Mouse (Mus musculus) stomach, embryonic 16.5 days (tissue): ENCODE data around the gene 1700016K19Rik. TPM values are rescaled to one million over a fixed set of nuclear protein-coding genes. Genes with fewer than 3 reads are reported as not detected.
A peak's percentile ranks its signal among the peaks of the same experiment; 100 is the strongest.
"Not testable (repeated sequence)": the region's sequence is repeated elsewhere in the genome, so short reads cannot be mapped to it uniquely, and the experiment has no call there.

Source experiments
- ATAC-seq: fragments of 200-750 bp; cut with Nextera tagmentation; 2 replicates; pipeline ENCODE4 v1.8.0; 2017; ENCODE audit warnings: moderate number of reproducible peaks, moderate TSS enrichment; ENCODE audit not compliant: insufficient read depth, low FRiP score
- H3K27ac ChIP-seq: fragments of 300-500 bp; sonication (generic); 2 replicates; pipeline ENCODE4 v1.5.1; 2014; ENCODE audit warnings: low read length
- H3K27me3 ChIP-seq: fragments of 300-500 bp; sonication (generic); 2 replicates; pipeline ENCODE4 v1.6.1; 2014; ENCODE audit warnings: low read length, control low read depth, mixed read lengths; ENCODE audit not compliant: control insufficient read depth, insufficient read depth
- H3K36me3 ChIP-seq: fragments of 300-500 bp; sonication (generic); 2 replicates; pipeline ENCODE4 v1.6.1; 2014; ENCODE audit warnings: low read length; ENCODE audit not compliant: control insufficient read depth, insufficient read depth
- H3K4me1 ChIP-seq: fragments of 300-500 bp; sonication (generic); 2 replicates; pipeline ENCODE4 v1.6.1; 2014; ENCODE audit warnings: low read length, control low read depth, mixed read lengths; ENCODE audit not compliant: control insufficient read depth, insufficient read depth
- H3K4me2 ChIP-seq: fragments of 300-500 bp; sonication (generic); 2 replicates; pipeline ENCODE4 v1.6.1; 2014; ENCODE audit warnings: low read depth, low read length, mixed read lengths
- H3K4me3 ChIP-seq: fragments of 300-500 bp; sonication (generic); replicated peaks from 2 replicates; pipeline ENCODE4 v1.5.1; 2014; ENCODE audit warnings: mild to moderate bottlenecking, low read length
- H3K9ac ChIP-seq: fragments of 300-500 bp; sonication (generic); 2 replicates; pipeline ENCODE4 v1.6.1; 2014; ENCODE audit warnings: low read length
- H3K9me3 ChIP-seq: fragments of 300-500 bp; sonication (generic); replicated peaks from 2 replicates; pipeline ENCODE4 v1.6.1; 2016; ENCODE audit warnings: low read length, control low read depth; ENCODE audit not compliant: control insufficient read depth
- WGBS: fragments of 180-500 bp; shearing (Covaris S2); extraction: QIAGEN DNeasy Blood & Tissue Kit; methylation state at CpG from one replicate; pipeline ENCODE4 v1.1.7; 2014; 5-methylcytosine and 5-hydroxymethylcytosine counted together
- polyA plus RNA-seq: library from polyadenylated mRNA; unstranded; fragments of >200 nt; fragmentation: Nextera tagmentation; extraction: Ambion mirVana; gene quantifications from 2 replicates; pipeline ENCODE4 v1.2.1, GENCODE M21; 2015

The 1700016K19Rik gene
- polyA plus RNA-seq, 1 experiment from 2014 or later = 2.9 TPM

GRCm38 (mm10) chr11:76000701-76001100 lies 989 bp downstream of the 1700016K19Rik start:
- no peaks in the 10 kb centered on the region for H3K36me3 ChIP-seq
- H3K4me3 ChIP-seq = no peak overlapping the region
- H3K9me3 ChIP-seq = no peaks in the 10 kb centered on the region
- 79% methylated on average over 5 of the region's 5 CpGs for WGBS
- 0 out of 2 replicates have a peak, but pooled peaks have one; percentile 42 for ATAC-seq
- no peak overlapping the region; the same call in 1 of the 2 replicates for H3K27ac ChIP-seq
- no peaks in the 10 kb centered on the region for H3K27me3 ChIP-seq
- H3K9ac ChIP-seq = no peak overlapping the region
- no peak overlapping the region for H3K4me2 ChIP-seq
- no peaks in the 10 kb centered on the region for H3K4me1 ChIP-seq

GRCm38 (mm10) chr11:76001237-76001878 lies 1.6 kb downstream of the 1700016K19Rik start:
- Histone ChIP-seq H3K4me1 (no peaks in the 10 kb centered on the region), H3K9ac (no peak overlapping the region), H3K36me3 (no peaks in the 10 kb centered on the region), H3K27me3 (no peaks in the 10 kb centered on the region), H3K4me3 (no peak overlapping the region), H3K9me3 (no peaks in the 10 kb centered on the region), H3K4me2 (no peak overlapping the region), H3K27ac (peak overlapping the region; percentile 62; the same call in 1 of the 2 replicates)
- no peak for ATAC-seq
- 40% methylated on average over 3 of the region's 3 CpGs for WGBS

GRCm38 (mm10) chr11:76004276-76004675 lies 4.6 kb downstream of the 1700016K19Rik start:
- not testable (repeated sequence) for H3K9ac ChIP-seq, H3K36me3 ChIP-seq, H3K4me3 ChIP-seq, H3K27ac ChIP-seq, H3K27me3 ChIP-seq, H3K4me1 ChIP-seq, H3K4me2 ChIP-seq, ATAC-seq, H3K9me3 ChIP-seq
- WGBS = 88% methylated on average over 7 of the region's 7 CpGs

- no peaks in the 10 kb centered on the region for H3K36me3 ChIP-seq
- H3K4me3 ChIP-seq = no peak overlapping the region
- no peak overlapping the region for H3K27ac ChIP-seq
- no peak overlapping the region for H3K9ac ChIP-seq
- ATAC-seq = no peak
- no peak overlapping the region for H3K4me2 ChIP-seq
- no peaks in the 10 kb centered on the region for H3K4me1 ChIP-seq
- WGBS = 82% methylated on average over 2 of the region's 2 CpGs
- no peaks in the 10 kb centered on the region for H3K9me3 ChIP-seq
- H3K27me3 ChIP-seq = no peaks in the 10 kb centered on the region
These were observed 8.4 kb downstream of the 1700016K19Rik start for GRCm38 (mm10) chr11:76008162-76008561.

DNA sequence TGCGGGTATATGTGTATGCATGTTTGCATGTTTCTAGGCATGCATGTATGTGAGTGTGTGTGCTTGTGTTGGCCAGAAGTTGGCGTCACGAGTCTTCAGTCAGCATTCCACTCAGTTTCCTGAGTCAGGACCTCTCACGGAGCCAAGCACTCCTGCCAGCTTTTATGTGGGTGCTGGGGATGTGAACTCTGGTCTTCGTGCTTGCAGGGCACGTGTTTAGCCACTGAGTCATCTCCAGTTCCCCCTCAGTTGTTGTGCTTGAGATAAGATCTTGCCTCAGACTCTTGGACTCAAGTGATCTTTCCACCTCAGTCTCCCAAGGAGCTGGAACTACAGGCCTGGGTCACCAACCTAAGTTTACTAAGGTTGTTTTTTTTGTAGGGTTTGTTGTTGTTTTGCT lies 9.4 kb downstream of the 1700016K19Rik start:
- 78% methylated on average over 6 of the region's 6 CpGs for WGBS
- Histone ChIP-seq H3K27me3 (no peaks in the 10 kb centered on the region), H3K9ac (no peak overlapping the region), H3K36me3 (no peaks in the 10 kb centered on the region), H3K4me2 (no peak overlapping the region), H3K4me1 (no peaks in the 10 kb centered on the region), H3K4me3 (no peak overlapping the region), H3K9me3 (no peaks in the 10 kb centered on the region), H3K27ac (no peak overlapping the region)
- ATAC-seq = no peak

DNA sequence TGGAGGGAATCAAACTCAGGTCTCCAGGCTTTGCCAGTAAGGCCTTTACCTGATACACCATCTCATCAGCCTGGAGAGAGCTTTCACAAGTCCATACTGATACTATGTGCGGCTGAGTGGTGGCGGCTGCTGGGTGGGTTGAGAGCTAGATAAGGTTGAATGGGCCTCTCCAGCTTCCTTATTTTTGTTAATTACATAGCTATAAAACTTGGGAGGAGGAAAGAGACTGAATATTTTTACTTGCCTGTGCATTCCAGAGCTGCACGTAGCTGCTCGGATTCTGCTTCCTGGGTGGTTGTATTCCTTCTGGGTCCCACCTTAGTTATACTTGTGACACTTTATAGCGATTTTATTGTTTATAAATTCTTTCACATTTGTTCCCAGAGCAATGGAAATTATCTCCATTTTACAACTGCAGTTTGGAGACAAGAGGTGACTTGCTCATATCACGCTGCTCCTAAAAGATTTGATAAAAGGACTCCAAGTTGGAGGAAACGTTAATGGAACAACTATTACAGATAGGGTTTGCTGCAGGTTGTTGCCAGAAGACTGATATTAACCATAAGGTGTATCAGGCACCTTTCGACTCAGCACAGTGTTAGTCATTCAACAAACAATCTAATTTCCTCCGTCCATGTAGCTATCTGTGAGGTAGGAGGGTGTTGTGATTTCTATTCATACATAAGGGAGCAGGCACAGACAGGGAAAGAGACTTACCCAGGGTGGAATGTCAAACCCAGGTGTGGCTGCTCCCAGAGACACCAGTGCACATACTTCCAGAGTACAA lies 11.3 kb downstream of the 1700016K19Rik start:
- ATAC-seq = peak; percentile 80
- Histone ChIP-seq H3K4me2 (no peak overlapping the region), H3K27ac (peak overlapping the region; percentile 80), H3K9ac (no peak overlapping the region), H3K4me3 (no peak overlapping the region), H3K4me1 (no peaks in the 10 kb centered on the region), H3K9me3 (no peaks in the 10 kb centered on the region), H3K36me3 (no peaks in the 10 kb centered on the region), H3K27me3 (no peaks in the 10 kb centered on the region)
- 55% methylated on average over 9 of the region's 9 CpGs for WGBS

GRCm38 (mm10) chr11:76015251-76015650 lies 15.5 kb downstream of the 1700016K19Rik start:
- no peak overlapping the region for H3K4me2 ChIP-seq
- no peaks in the 10 kb centered on the region for H3K27me3 ChIP-seq
- H3K4me1 ChIP-seq = 0 out of 2 replicates have a peak, but pooled peaks cover under 1% of the 10 kb centered on the region
- no peak overlapping the region for H3K4me3 ChIP-seq
- H3K36me3 ChIP-seq = no peaks in the 10 kb centered on the region
- H3K27ac ChIP-seq = no peak overlapping the region
- H3K9ac ChIP-seq = no peak overlapping the region
- 85% methylated on average over 6 of the region's 6 CpGs for WGBS
- no peak for ATAC-seq
- H3K9me3 ChIP-seq = no peaks in the 10 kb centered on the region

- no peak for ATAC-seq
- no peak overlapping the region for H3K27ac ChIP-seq
- 79% methylated on average over 4 of the region's 4 CpGs for WGBS
These were observed 16.1 kb downstream of the 1700016K19Rik start for GRCm38 (mm10) chr11:76015814-76016213.

DNA sequence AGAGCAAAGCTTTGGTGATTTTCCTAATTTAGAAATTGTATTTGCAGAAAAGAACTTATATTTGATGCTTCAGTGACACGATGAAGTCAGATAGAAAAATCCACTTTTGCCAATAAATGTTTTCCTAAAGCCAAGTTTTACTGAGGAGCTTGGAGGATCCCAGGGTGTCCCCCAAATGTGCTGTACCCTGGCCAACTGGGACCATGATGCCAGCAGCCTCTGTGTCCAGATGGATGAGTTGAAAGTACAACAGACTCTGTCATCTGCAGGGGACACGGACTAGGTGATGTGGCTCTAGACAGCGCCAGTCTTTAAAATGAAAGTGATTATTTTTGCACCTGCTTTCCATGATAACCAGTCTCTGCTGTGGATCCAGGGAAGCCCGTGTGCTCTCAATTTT lies 20.2 kb downstream of the 1700016K19Rik start:
- 89% methylated on average over 4 of the region's 4 CpGs for WGBS

More at GRCm38 (mm10) chr11:76015814-76016213, 16.1 kb downstream of the 1700016K19Rik start:
- no peaks in the 10 kb centered on the region for H3K27me3 ChIP-seq
- 0 out of 2 replicates have a peak, but pooled peaks cover 2% of the 10 kb centered on the region for H3K4me1 ChIP-seq
- no peak overlapping the region for H3K4me2 ChIP-seq
- H3K4me3 ChIP-seq = no peak overlapping the region
- H3K36me3 ChIP-seq = no peaks in the 10 kb centered on the region
- H3K9ac ChIP-seq = no peak overlapping the region
- H3K9me3 ChIP-seq = no peaks in the 10 kb centered on the region

More for the DNA sequence above, 20.2 kb downstream of the 1700016K19Rik start:
- Histone ChIP-seq H3K4me3 (no peak overlapping the region), H3K36me3 (no peaks in the 10 kb centered on the region; the same call in 1 of the 2 replicates), H3K4me2 (no peak overlapping the region), H3K4me1 (peaks cover 2% of the 10 kb centered on the region; the same call in 1 of the 2 replicates), H3K9me3 (no peaks in the 10 kb centered on the region), H3K9ac (no peak overlapping the region), H3K27ac (no peak overlapping the region), H3K27me3 (no peaks in the 10 kb centered on the region)
- no peak for ATAC-seq
